Mouse (Mus musculus) myocyte (in vitro differentiated cells): Measurements from ENCODE around the gene Ephb3.

ENCODE experiments used
- MAX ChIP-seq: IDR thresholded peaks from one replicate; pipeline ENCODE4 v1.6.1; 2011; ENCODE audit warnings: low read depth, mild to moderate bottlenecking, control low read depth
- TCF12 ChIP-seq: IDR thresholded peaks from one replicate; pipeline ENCODE4 v1.6.1; 2011; ENCODE audit warnings: mild to moderate bottlenecking, control low read depth; ENCODE audit not compliant: poor library complexity, insufficient read depth, severe bottlenecking
- TCF3 ChIP-seq: IDR thresholded peaks from one replicate; pipeline ENCODE4 v1.6.1; 2011; ENCODE audit warnings: low read depth, control low read depth; ENCODE audit not compliant: insufficient read length

- TF ChIP-seq TCF3 (no peak), TCF12 (no peak), MAX (no peak)
These were observed 35.8 kb upstream of the Ephb3 start for GRCm38 (mm10) chr16:21168730-21169129.
